Mouse (Mus musculus) G1E (cell line): ENCODE results near the gene Pnp. TPM values are rescaled to one million over a fixed set of nuclear protein-coding genes. Genes with fewer than 3 reads are reported as not detected.

Experiments used
- ATAC-seq: 2 replicates; pipeline ENCODE4 v1.8.0; 2016; ENCODE audit warnings: mild to moderate bottlenecking; ENCODE audit not compliant: insufficient number of reproducible peaks, poor library complexity, low FRiP score, severe bottlenecking; ENCODE audit errors: extremely low read depth
- DNase-seq: peaks from one replicate; pipeline ENCODE4 v3.0.0; 2012; ENCODE audit warnings: low spot score
- H3K27me3 ChIP-seq: 2 replicates; pipeline ENCODE4 v1.6.1; 2012; ENCODE audit warnings: mild to moderate bottlenecking, low read length, inconsistent platforms; ENCODE audit not compliant: insufficient read depth
- H3K36me3 ChIP-seq: replicated peaks from 2 replicates; pipeline ENCODE3; 2012; ENCODE audit warnings: mild to moderate bottlenecking, inconsistent platforms
- H3K4me1 ChIP-seq: 2 replicates; pipeline ENCODE4 v1.6.1; 2012; ENCODE audit warnings: low read depth, low read length, inconsistent platforms, mixed read lengths; ENCODE audit not compliant: insufficient read depth
- H3K4me3 ChIP-seq: 2 replicates; pipeline ENCODE4 v1.5.1; 2012; ENCODE audit warnings: low read depth, mild to moderate bottlenecking, inconsistent platforms, low read length, moderate library complexity, mixed read lengths
- H3K9me3 ChIP-seq: replicated peaks from 2 replicates; pipeline ENCODE4 v1.6.1; 2012; ENCODE audit warnings: inconsistent platforms
- CTCF ChIP-seq: IDR thresholded peaks from 2 replicates; pipeline ENCODE4 v1.5.1; 2012; ENCODE audit warnings: low read depth, low read length, inconsistent platforms, mixed read lengths
- GATA1 ChIP-seq: IDR thresholded peaks from 2 replicates; pipeline ENCODE4 v1.6.1; 2012; ENCODE audit warnings: borderline replicate concordance, low read length, inconsistent platforms, mixed read lengths
- GATA2 ChIP-seq: IDR thresholded peaks from 2 replicates; pipeline ENCODE4 v1.6.1; 2012; ENCODE audit warnings: low read depth, low read length, inconsistent platforms, borderline replicate concordance
- POLR2AphosphoS5 ChIP-seq: IDR thresholded peaks from 2 replicates; pipeline ENCODE4 v1.6.1; 2012; ENCODE audit warnings: low read depth, low read length, inconsistent platforms; ENCODE audit not compliant: insufficient replicate concordance
- TAL1 ChIP-seq: conservative IDR thresholded peaks from 2 replicates; pipeline ENCODE4 v1.6.1; 2012; ENCODE audit warnings: low read depth, low read length, inconsistent platforms, mixed read lengths
- polyA plus RNA-seq: library from polyadenylated mRNA; stranded (reverse); fragments of >175 nt; gene quantifications from 2 replicates; pipeline ENCODE4 v1.2.3, GENCODE M21; 2012
- total RNA-seq, 2 experiments: library from RNA; stranded (forward) in 1 of 2; stranded (reverse) in 1 of 2; fragments of 200-1000 nt in 1 of 2; fragments of >200 nt in 1 of 2; fragmentation: Nextera tagmentation in 1 of 2; gene quantifications; 2 replicates each; pipeline ENCODE4 v1.2.3; 2014 to 2017

Pnp gene
- total and polyA plus RNA-seq, 3 experiments: 1.5 to 110 (median 88.4) TPM

- ATAC-seq: no peak
- Histone ChIP-seq H3K36me3 (no peaks in the 10 kb centered on the region), H3K27me3 (peaks cover 10% of the 10 kb centered on the region), H3K4me1 (no peaks in the 10 kb centered on the region), H3K9me3 (no peaks in the 10 kb centered on the region), H3K4me3 (no peak overlapping the region)
- no peak for TF ChIP-seq POLR2AphosphoS5
- TF ChIP-seq GATA1: no peak
- TF ChIP-seq TAL1: no peak
- TF ChIP-seq CTCF: no peak
- no peak for TF ChIP-seq GATA2
- DNase-seq: no peak
These were observed 66.2 kb downstream of the Pnp start for GRCm38 (mm10) chr14:50997088-50997487.

DNA sequence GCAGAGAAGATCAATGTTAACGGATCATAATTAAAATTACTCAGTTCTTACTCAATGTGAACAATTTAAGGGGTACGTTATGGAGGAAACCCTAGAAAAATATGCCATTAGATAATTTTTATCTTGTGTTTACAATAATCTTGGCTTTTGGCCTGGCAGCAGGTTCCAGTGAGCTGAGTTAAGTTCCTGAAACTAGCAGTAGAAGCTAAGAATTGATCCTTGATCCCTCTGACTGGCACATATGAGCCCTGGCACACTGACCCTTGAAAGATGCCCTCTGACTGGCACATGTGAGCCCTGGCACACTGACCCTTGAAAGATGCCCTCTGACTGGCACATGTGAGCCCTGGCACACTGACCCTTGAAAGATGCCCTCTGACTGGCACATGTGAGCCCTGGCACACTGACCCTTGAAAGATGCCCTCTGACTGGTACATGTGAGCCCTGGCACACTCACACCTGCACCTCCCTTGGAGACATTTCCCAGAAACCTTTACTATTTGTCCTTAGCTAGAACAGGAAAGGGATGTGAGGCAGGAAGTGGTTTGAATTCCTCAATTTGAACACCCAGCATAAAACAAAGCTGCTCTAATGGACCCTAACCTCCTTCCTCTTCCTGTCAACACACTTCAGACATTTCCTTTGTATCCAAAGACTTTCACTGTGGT, 67.3 kb downstream of the Pnp start:
- no peak for TF ChIP-seq POLR2AphosphoS5
- TF ChIP-seq TAL1: no peak
- TF ChIP-seq GATA2: no peak
- no peak for TF ChIP-seq GATA1
- no peak for TF ChIP-seq CTCF
- H3K27me3 ChIP-seq: peaks cover 10% of the 10 kb centered on the region
- no peaks in the 10 kb centered on the region for H3K9me3 ChIP-seq
- no peaks in the 10 kb centered on the region for H3K4me1 ChIP-seq
- no peaks in the 10 kb centered on the region for H3K36me3 ChIP-seq
- DNase-seq (no peak), ATAC-seq (no peak)
- no peak overlapping the region for H3K4me3 ChIP-seq

- TF ChIP-seq TAL1 (no peak), GATA2 (no peak), POLR2AphosphoS5 (no peak), CTCF (no peak), GATA1 (no peak)
These were observed 76.4 kb downstream of the Pnp start, which contains the start of gene Rnase10 for GRCm38 (mm10) chr14:51007152-51007801. TSS of gene Rnase10 (plus strand) at chr14:51007751.

DNA sequence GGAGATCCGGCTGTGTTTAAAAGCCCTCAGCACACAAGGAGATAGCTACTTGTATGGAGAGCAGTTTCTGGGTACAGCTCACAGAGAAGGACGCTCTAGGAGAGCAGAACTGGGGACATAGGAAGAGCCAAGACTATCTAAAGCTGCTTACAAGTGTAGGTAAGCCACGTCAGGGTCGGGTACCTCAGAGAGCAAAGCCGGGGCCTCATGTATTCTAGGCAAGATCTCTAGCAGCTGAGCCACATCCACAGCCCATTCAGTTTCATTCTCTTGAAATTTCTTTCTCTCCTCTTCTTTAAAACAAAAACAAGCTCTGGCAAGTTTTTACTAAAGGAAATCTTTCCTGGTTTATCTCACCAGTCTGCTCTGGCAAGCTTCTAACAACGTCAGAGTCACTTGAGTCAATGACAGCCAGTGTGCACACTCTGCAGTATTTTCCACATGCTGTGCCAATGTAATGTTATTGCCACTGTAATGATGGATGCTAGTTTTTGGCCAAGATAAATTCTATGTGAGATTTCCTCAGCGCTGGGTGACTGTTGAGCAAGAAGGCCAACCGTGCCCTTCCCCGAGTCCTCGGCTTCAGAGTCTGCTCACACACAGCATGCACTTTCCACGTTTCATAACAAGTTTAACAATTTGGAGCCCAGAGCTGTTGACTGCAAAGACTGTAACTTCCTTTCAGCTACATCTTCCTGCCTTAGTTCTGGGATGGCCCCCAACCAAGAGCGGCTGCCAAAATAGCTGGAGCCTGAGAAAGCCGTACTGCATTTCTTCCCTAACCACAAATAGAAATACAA, 77.2 kb downstream of the Pnp start:
- Histone ChIP-seq H3K4me3 (no peak overlapping the region), H3K36me3 (no peaks in the 10 kb centered on the region), H3K9me3 (no peaks in the 10 kb centered on the region), H3K4me1 (no peaks in the 10 kb centered on the region), H3K27me3 (no peaks in the 10 kb centered on the region; the same call in 1 of the 2 replicates)
- TF ChIP-seq POLR2AphosphoS5 (no peak), GATA1 (no peak), TAL1 (no peak), CTCF (no peak), GATA2 (no peak)
- DNase-seq (no peak), ATAC-seq (no peak)

More at GRCm38 (mm10) chr14:51007152-51007801, 76.4 kb downstream of the Pnp start, which contains the start of gene Rnase10:
- no peaks in the 10 kb centered on the region; the same call in 1 of the 2 replicates for H3K27me3 ChIP-seq
- H3K4me3 ChIP-seq: no peak within 1 kb of the TSS
- DNase-seq: no peak
- H3K4me1 ChIP-seq: no peaks in the 10 kb centered on the region
- no peaks in the 10 kb centered on the region for H3K9me3 ChIP-seq
- no peaks in the 10 kb centered on the region for H3K36me3 ChIP-seq
- no peak for ATAC-seq

GRCm38 (mm10) chr14:51008781-51009180, 77.9 kb downstream of the Pnp start:
- H3K4me3 ChIP-seq: no peak overlapping the region

More at GRCm38 (mm10) chr14:51008781-51009180, 77.9 kb downstream of the Pnp start:
- Histone ChIP-seq H3K36me3 (no peaks in the 10 kb centered on the region), H3K9me3 (no peaks in the 10 kb centered on the region), H3K27me3 (no peaks in the 10 kb centered on the region; the same call in 1 of the 2 replicates), H3K4me1 (no peaks in the 10 kb centered on the region)
- ATAC-seq (no peak), DNase-seq (no peak)
- TF ChIP-seq TAL1: no peak
- no peak for TF ChIP-seq GATA2
- no peak for TF ChIP-seq POLR2AphosphoS5
- no peak for TF ChIP-seq GATA1
- no peak for TF ChIP-seq CTCF
